Mouse (Mus musculus) cerebellum, postnatal 4 days (tissue): ENCODE measurements around the gene B3galt4.
"Not testable (repeated sequence)": the region's sequence is repeated elsewhere in the genome, so short reads cannot be mapped to it uniquely, and the experiment has no call there.

ENCODE experiments used
- DNase-seq, 2 experiments: peaks; one replicate each; pipeline ENCODE4 v3.0.0; 2022; ENCODE audit warnings: low spot score in 2 of 2, mixed read lengths in 1 of 2

Gene B3galt4

DNA sequence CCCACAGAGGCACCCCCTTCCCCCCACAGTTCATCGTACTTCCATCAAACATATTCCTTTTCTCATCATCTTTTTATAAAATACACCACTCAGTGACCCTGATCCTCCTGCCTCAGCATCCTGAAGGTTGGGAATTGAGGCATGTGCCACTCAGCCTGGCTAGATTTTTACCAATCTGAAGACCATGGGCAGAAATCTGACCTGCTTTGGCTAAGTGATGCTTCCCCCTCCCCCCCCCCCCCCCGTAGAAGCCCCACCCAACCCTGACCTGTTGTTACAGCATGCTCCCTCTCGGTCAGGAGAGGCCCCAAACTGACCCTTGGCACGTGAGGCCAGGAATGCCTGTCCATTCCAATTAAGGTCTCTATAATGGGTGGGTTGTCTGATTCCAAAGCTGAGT, 46.5 kb downstream of the B3galt4 start, which contains the start of gene Platr17:
Gene Platr17, plus strand, starts transcription at position 301 of the 400 bp plus-strand sequence.
- not testable (repeated sequence) for DNase-seq

- not testable (repeated sequence) for DNase-seq
Observed at GRCm38 (mm10) chr17:33903911-33904651, 47.2 kb downstream of the B3galt4 start.

DNA sequence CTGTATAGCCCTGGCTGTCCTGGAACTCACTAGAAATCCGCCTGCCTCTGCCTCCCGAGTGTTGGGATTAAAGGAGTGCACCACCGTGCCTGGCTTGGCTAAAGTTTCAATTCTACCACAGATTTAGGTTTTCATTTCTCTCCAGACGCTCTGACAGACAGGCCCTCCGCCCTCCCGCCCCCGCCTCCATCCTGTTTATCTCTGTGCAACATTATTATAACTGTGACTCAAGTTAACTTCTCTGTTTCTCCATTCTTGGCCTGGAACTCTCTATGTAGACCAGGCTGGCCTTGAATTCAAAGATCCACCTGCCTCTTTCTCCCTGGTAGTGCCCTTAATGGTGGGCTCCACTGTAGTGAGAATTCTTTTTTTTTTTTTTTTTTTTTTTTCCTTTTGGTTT, 48.8 kb downstream of the B3galt4 start:
- no peak for DNase-seq

- no peak for DNase-seq
Observed at GRCm38 (mm10) chr17:33902079-33902478, 49.2 kb downstream of the B3galt4 start.

DNA sequence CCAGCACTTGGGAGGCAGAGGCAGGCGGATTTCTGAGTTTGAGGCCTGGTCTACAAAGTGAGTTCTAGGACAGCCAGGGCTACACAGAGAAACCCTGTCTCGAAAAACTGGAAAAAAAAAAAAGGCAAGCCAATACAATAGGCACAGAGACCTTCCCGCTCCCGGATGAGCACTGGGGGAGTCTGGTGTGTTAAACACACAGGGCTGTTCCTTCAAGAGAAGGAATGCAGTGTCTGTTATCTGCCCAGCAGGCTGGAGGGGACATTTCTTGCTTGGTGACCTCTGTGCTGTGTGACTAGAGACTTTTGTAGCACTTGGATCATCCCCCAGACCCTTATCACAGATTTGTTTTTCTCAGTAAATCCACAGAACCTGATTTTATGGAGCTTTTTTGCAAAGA, 49.6 kb downstream of the B3galt4 start:
- no peak for DNase-seq

- no peak for DNase-seq
Observed at GRCm38 (mm10) chr17:33900989-33901314, 50.3 kb downstream of the B3galt4 start.

DNA sequence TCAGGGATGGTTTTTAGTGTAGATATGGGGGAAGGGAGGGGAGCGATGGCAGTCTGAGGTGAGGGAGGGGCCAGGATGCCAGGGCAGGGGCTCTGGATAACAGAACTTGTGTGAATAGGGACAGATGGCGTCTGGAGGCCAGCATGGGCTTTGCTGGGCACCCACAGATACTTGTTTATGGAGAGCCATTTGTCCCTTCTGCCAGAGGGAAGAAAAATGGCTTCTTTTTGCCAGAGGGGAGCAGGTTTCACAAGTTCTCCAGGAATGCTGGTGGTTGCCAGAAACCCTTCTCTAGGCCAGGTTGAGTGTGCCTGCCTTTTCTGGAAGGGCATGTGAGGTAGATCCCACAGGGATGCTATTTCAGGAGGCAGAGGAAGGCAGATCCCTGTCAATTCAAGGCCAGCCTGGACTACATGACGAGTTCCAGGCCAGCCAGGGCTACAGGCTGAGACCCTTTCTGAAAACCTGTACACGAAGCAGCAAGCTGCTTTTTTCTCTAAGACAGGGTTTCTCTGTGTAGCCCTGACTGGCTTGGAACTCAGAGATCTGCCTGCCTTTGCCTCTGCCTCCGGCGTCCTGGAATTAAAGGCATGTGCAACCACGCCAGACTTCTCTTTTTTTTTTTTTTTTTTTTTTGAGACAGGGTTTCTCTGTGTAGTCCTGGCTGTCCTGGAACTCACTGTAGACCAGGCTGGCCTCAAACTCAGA, 50.9 kb downstream of the B3galt4 start:
- DNase-seq = no peak
